Mouse (Mus musculus): ENCODE measurements around the gene Clrn1. TPM values are rescaled to one million over a fixed set of nuclear protein-coding genes. Genes with fewer than 3 reads are reported as not detected.

Clrn1 gene
- total and polyA plus RNA-seq, 2 experiments = not detected

DNA sequence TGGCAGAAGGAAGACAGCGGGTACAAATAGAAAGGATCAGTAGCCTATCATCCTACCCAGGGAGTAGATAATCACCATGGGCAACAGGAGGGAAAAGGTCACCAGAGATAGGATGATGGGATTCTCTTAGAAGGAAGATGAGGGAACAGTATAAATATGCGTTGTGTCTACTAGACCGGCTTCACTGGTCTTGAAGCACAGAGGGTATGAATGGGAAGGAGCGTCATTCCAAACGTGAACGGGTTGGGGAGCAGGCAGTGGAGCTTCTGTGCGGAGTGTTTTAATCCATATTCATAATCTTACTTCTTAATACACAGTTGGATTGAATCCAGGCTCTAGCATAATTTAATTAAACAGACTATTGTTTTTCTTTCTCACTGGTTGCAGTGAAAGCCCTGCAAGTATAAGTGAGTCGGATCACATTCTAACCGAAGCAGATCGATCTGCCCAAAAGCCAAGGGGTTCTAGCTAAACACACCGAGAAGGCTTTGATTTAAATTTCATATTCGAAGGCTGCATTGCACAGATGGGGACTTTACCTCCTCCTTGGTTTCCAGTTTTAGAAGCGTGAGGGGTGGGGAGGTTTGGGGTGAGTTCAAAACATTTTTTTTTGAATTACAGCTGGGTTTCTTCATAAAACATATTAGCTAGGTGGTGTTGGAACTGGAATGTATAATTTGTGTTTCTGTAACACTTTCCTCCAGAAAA is 17.1 kb upstream of the Clrn1 start:
- Histone ChIP-seq H3K79me2 (ENCODE audit: control insufficient read depth, insufficient read depth, low read length) (no peaks in the 10 kb centered on the region), H3K36me3 (ENCODE audit: control insufficient read depth, insufficient read depth, low read length) (no peaks in the 10 kb centered on the region), H3K27ac (replicated peaks; ENCODE audit: insufficient read depth, low read depth, low read length) (no peak overlapping the region), H3K27me3 (ENCODE audit: control insufficient read depth, insufficient read depth, low read length) (no peaks in the 10 kb centered on the region), H3K9ac (ENCODE audit: low read depth, low read length) (no peak overlapping the region), H3K4me1 (ENCODE audit: control insufficient read depth, insufficient read depth, low read length) (no peaks in the 10 kb centered on the region), H3K4me3 (ENCODE audit: insufficient read depth, low read depth, low read length) (no peak overlapping the region)
- 90% methylated on average over 13 of the region's 13 CpGs for WGBS
- TF ChIP-seq CTCF (IDR thresholded peaks at IDR 0.05; ENCODE audit: low read depth, low read length) = no peak
- no peak for TF ChIP-seq POLR2A (IDR thresholded peaks at IDR 0.05; ENCODE audit: extremely low read depth, insufficient read depth, low read length)
- DNase-seq (ENCODE audit: extremely low read depth, low read depth, low spot score) = no peak

- TF ChIP-seq POLR2A (IDR thresholded peaks at IDR 0.05; ENCODE audit: extremely low read depth, insufficient read depth, low read length) (no peak), CTCF (IDR thresholded peaks at IDR 0.05; ENCODE audit: low read depth, low read length) (no peak)
- no peaks in the 10 kb centered on the region for H3K36me3 ChIP-seq (ENCODE audit: control insufficient read depth, insufficient read depth, low read length)
- H3K79me2 ChIP-seq (ENCODE audit: control insufficient read depth, insufficient read depth, low read length) = no peaks in the 10 kb centered on the region
- H3K9ac ChIP-seq (ENCODE audit: low read depth, low read length) = no peak overlapping the region
- no peak overlapping the region for H3K27ac ChIP-seq (replicated peaks; ENCODE audit: insufficient read depth, low read depth, low read length)
- no peaks in the 10 kb centered on the region for H3K4me1 ChIP-seq (ENCODE audit: control insufficient read depth, insufficient read depth, low read length)
- H3K27me3 ChIP-seq (ENCODE audit: control insufficient read depth, insufficient read depth, low read length) = no peaks in the 10 kb centered on the region
- WGBS = 90% methylated on average over 5 of the region's 5 CpGs
- DNase-seq (ENCODE audit: extremely low read depth, low read depth, low spot score) = no peak
- H3K4me3 ChIP-seq (ENCODE audit: insufficient read depth, low read depth, low read length) = no peak overlapping the region
Measured at GRCm38 (mm10) chr3:58895131-58895530, 10.0 kb upstream of the Clrn1 start.

GRCm38 (mm10) chr3:58894529-58894928 is 9.4 kb upstream of the Clrn1 start:
- DNase-seq (ENCODE audit: extremely low read depth, low read depth, low spot score) = peak; percentile 9
- no peak overlapping the region for H3K27ac ChIP-seq (replicated peaks; ENCODE audit: insufficient read depth, low read depth, low read length)
- H3K4me1 ChIP-seq (ENCODE audit: control insufficient read depth, insufficient read depth, low read length) = no peaks in the 10 kb centered on the region
- H3K4me3 ChIP-seq (ENCODE audit: insufficient read depth, low read depth, low read length) = no peak overlapping the region
- H3K36me3 ChIP-seq (ENCODE audit: control insufficient read depth, insufficient read depth, low read length) = no peaks in the 10 kb centered on the region
- WGBS = 67% methylated on average over 3 of the region's 3 CpGs
- TF ChIP-seq CTCF (IDR thresholded peaks at IDR 0.05; ENCODE audit: low read depth, low read length) (no peak), POLR2A (IDR thresholded peaks at IDR 0.05; ENCODE audit: extremely low read depth, insufficient read depth, low read length) (no peak)
- H3K9ac ChIP-seq (ENCODE audit: low read depth, low read length) = no peak overlapping the region
- H3K27me3 ChIP-seq (ENCODE audit: control insufficient read depth, insufficient read depth, low read length) = no peaks in the 10 kb centered on the region
- H3K79me2 ChIP-seq (ENCODE audit: control insufficient read depth, insufficient read depth, low read length) = no peaks in the 10 kb centered on the region

DNA sequence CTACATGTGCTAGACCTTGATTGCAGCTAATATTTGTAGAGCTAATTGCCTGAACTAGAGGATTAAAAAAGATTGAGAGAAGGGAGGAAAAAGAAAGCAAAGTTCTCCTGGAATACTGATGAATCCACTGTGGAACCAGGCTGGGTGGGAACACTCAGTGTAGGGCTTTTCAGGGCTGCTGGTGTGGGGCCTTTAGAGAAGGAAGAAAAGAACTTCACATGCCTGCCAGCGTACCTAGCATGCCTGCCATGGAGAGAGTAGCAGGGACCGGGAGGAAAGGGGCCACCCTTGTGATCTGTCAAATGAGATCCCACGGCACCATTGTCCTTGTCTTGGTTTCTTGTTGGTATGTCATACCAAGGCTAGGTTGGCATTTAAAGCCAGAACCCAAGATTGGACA is 4.5 kb upstream of the Clrn1 start:
- Histone ChIP-seq H3K36me3 (ENCODE audit: control insufficient read depth, insufficient read depth, low read length) (no peaks in the 10 kb centered on the region), H3K27ac (replicated peaks; ENCODE audit: insufficient read depth, low read depth, low read length) (no peak overlapping the region), H3K4me1 (ENCODE audit: control insufficient read depth, insufficient read depth, low read length) (no peaks in the 10 kb centered on the region), H3K9ac (ENCODE audit: low read depth, low read length) (no peak overlapping the region), H3K27me3 (ENCODE audit: control insufficient read depth, insufficient read depth, low read length) (no peaks in the 10 kb centered on the region), H3K4me3 (ENCODE audit: insufficient read depth, low read depth, low read length) (no peak overlapping the region), H3K79me2 (ENCODE audit: control insufficient read depth, insufficient read depth, low read length) (no peaks in the 10 kb centered on the region)
- TF ChIP-seq CTCF (IDR thresholded peaks at IDR 0.05; ENCODE audit: low read depth, low read length) = no peak
- TF ChIP-seq POLR2A (IDR thresholded peaks at IDR 0.05; ENCODE audit: extremely low read depth, insufficient read depth, low read length) = no peak
- 92% methylated on average over 3 of the region's 3 CpGs for WGBS
- DNase-seq (ENCODE audit: extremely low read depth, low read depth, low spot score) = no peak

DNA sequence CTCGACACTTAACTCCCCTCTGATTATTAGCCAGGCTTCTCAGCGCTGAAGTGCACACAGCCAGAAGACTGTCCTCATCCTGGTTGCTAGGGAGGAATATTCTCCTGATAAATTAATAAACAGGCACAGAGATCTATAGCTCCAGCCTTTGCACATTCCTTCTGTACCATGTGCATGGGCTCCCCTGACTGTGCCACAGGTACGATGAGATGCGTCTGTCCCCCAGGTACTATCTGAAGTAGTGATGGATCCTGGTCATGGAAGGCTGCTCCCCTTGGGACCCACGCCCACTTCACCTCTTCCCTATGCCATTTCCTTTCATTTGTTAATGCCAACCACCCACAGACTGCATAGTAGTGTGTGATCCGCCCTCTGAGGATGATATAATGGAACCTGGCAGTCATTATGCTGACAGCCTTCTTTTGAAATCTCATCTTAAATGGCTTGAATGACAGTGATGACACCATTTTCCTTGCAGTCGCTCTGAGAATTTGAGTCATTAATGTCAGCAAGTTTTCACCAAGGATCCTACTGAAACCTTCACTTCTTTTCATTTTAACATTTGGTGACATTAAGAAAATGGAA is 3.1 kb upstream of the Clrn1 start:
- H3K36me3 ChIP-seq (ENCODE audit: control insufficient read depth, insufficient read depth, low read length) = no peaks in the 10 kb centered on the region
- H3K4me1 ChIP-seq (ENCODE audit: control insufficient read depth, insufficient read depth, low read length) = no peaks in the 10 kb centered on the region
- H3K79me2 ChIP-seq (ENCODE audit: control insufficient read depth, insufficient read depth, low read length) = no peaks in the 10 kb centered on the region
- H3K9ac ChIP-seq (ENCODE audit: low read depth, low read length) = no peak overlapping the region
- no peak for DNase-seq (ENCODE audit: extremely low read depth, low read depth, low spot score)
- 78% methylated on average over 7 of the region's 7 CpGs for WGBS
- H3K27ac ChIP-seq (replicated peaks; ENCODE audit: insufficient read depth, low read depth, low read length) = no peak overlapping the region
- H3K4me3 ChIP-seq (ENCODE audit: insufficient read depth, low read depth, low read length) = no peak overlapping the region
- H3K27me3 ChIP-seq (ENCODE audit: control insufficient read depth, insufficient read depth, low read length) = no peaks in the 10 kb centered on the region
- TF ChIP-seq CTCF (IDR thresholded peaks at IDR 0.05; ENCODE audit: low read depth, low read length) (no peak), POLR2A (IDR thresholded peaks at IDR 0.05; ENCODE audit: extremely low read depth, insufficient read depth, low read length) (no peak)

DNA sequence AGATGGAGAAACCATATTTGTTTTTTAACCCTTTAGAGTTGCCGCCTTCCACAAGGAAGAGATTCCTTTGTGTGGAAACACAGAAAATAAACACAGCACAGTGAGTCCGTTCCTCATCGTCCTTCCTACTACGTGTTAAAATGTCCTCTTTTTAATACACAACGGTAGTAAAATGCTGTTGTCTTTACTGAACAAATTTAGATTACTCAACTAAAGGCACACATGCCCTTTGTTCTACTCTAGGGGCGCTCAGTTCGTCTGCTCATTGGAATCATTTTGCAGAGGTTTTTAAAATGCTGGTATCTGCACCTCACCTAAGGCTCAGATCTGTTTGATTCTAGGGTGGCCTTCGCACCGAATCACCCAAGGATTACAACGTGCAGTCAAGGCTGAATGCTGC is 2.6 kb upstream of the Clrn1 start:
- H3K4me1 ChIP-seq (ENCODE audit: control insufficient read depth, insufficient read depth, low read length) = no peaks in the 10 kb centered on the region
- H3K36me3 ChIP-seq (ENCODE audit: control insufficient read depth, insufficient read depth, low read length) = no peaks in the 10 kb centered on the region
- no peaks in the 10 kb centered on the region for H3K79me2 ChIP-seq (ENCODE audit: control insufficient read depth, insufficient read depth, low read length)
- no peaks in the 10 kb centered on the region for H3K27me3 ChIP-seq (ENCODE audit: control insufficient read depth, insufficient read depth, low read length)
- TF ChIP-seq CTCF (IDR thresholded peaks at IDR 0.05; ENCODE audit: low read depth, low read length) (no peak), POLR2A (IDR thresholded peaks at IDR 0.05; ENCODE audit: extremely low read depth, insufficient read depth, low read length) (no peak)
- DNase-seq (ENCODE audit: extremely low read depth, low read depth, low spot score) = peak; percentile 9
- H3K27ac ChIP-seq (replicated peaks; ENCODE audit: insufficient read depth, low read depth, low read length) = no peak overlapping the region
- no peak overlapping the region for H3K9ac ChIP-seq (ENCODE audit: low read depth, low read length)
- H3K4me3 ChIP-seq (ENCODE audit: insufficient read depth, low read depth, low read length) = no peak overlapping the region
- WGBS = 36% methylated on average over 10 of the region's 10 CpGs
